Mouse (Mus musculus) kidney, postnatal 14 days (tissue): ENCODE measurements at regions not wholly inside any gene's neighbourhood (a gene's known extent, or its start where the extent isn't known, plus 50 kb on each side); places are given as distances from the start of the nearest gene placed in this dataset.
A peak's percentile ranks its signal among the peaks of the same experiment; 100 is the strongest.

ENCODE experiments used
- DNase-seq: peaks from one replicate; pipeline ENCODE4 v3.0.0; 2022; ENCODE audit warnings: mixed read lengths

GRCm38 (mm10) chr2:94983484-94983883 lies 545.5 kb upstream of the Api5 start:
- DNase-seq = no peak

- DNase-seq = no peak
Measured at GRCm38 (mm10) chr2:94963520-94963919, 525.6 kb upstream of the Api5 start.

DNA sequence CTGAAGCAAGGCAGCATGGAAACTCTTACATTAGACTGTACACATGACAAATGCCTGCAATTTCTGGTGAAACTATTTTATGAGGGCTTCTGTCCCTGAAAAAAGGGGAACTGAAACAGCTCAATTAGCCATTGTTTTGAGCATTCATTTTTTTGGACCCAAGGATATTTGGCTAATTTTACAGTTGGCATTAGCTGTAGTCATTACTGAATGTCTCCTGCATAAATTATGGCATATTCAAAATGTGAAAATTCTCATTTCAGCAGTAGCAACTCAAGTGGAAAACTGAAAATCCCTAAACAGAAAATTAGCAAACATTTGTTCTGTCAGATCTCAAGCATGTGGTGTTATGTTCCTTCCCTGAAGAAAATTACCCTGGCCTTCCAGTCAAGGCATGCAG lies 507.7 kb upstream of the Api5 start:
- DNase-seq = no peak

- no peak for DNase-seq
Measured at GRCm38 (mm10) chr2:94932115-94932514, 494.2 kb upstream of the Api5 start.

- DNase-seq = peak; percentile 38
Measured at GRCm38 (mm10) chr2:94919361-94919760, 481.4 kb upstream of the Api5 start.

DNA sequence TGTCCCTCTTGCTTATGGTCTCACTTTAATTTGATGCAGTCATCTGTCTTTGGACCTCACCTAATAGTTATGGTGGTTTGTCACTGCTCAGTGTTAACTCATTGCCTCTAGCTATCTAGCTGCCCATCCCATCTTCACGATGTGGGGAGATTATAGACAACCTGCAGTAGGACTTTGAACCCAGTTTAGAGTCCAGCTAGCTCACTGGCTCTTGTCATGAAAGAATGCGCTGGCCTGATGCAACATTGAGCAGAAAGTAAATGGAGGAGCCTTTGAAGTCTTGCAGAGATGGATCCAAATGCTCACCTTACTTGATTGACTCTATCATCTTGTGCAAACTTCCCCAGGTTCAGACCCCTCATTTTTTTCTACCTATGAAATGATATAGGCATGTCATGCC lies 480.1 kb upstream of the Api5 start:
- DNase-seq = no peak

GRCm38 (mm10) chr2:94901580-94901979 lies 463.6 kb upstream of the Api5 start:
- no peak for DNase-seq
